Mouse (Mus musculus): ENCODE measurements at regions not wholly inside any gene's neighbourhood (a gene's known extent, or its start where the extent isn't known, plus 50 kb on each side); places are given as distances from the start of the nearest gene placed in this dataset.

DNA sequence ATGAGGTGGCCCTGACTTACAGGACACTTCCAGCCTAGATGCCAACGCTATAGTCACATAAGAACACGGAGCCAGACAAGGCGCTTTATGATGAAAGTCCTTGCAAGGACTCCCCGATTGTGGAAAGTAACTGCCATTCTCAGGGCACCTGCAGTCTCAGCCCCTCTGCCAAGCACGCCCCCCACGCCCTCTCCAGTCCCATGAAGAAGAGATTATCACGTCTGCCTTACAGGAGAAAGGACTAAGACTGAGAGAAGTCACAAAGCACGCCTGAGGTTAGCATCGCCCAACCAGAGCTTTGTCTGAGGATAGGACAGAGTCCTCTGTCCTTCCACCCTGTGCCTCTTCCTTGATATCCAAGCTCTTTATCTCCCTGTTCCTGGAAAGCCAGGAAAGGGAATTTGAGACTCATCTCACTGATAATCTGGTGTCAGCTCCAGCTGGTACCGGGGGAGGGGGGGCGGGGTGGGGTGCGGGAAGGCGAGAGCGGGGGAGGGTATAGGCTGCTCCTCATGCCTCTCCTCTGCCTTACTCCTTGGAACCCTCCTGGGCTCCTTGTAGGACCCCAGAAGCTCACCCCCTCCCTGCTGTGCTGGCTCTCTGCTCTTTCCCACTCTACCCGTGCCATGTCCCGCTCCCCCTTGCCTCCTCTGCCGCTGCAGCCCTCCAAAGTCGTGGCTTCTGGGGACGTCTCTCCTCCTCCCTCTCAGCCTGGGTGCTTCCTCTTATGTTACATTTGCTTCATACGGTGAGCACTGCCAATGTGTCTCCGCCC is 224.7 kb upstream of the Nfe2l3 start:
- peak; percentile 50 for DNase-seq (ENCODE audit: extremely low read depth, low read depth)

DNA sequence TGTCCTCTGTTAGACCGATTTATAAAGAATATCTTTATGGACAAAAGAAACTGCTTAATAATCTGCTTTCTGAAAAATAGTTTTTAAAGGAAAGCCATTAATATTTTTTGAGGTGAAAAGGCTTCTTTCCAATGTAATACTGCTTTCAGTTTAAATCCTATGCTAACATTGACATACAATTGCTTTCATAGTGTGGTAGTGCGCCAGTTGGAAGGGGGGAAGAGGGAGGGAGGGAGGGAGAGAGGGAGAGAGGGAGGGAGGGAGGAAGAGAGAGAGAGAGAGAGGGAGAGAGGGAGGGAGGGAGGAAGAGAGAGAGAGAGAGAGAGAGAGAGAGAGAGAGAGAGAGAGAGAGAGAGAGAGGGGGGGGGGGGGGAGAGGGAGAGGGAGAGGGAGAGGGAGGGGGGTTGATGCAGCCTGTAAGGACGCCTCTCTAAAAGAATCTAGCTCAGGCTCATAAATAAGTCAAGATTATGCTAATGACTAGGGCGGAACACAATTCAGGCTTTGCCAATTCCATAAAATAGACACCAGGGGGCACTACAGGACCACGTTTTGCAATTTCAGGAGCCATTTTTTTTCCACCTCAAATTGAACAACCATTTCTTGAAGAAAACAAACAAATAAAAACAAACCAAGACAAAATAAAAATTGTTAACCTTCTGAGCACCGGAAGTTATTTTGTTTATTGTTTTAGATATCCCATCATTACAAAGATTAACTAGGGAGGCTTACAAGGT is 223.6 kb upstream of the Nfe2l3 start:
- DNase-seq (ENCODE audit: extremely low read depth, low read depth) = peak; percentile 80

DNA sequence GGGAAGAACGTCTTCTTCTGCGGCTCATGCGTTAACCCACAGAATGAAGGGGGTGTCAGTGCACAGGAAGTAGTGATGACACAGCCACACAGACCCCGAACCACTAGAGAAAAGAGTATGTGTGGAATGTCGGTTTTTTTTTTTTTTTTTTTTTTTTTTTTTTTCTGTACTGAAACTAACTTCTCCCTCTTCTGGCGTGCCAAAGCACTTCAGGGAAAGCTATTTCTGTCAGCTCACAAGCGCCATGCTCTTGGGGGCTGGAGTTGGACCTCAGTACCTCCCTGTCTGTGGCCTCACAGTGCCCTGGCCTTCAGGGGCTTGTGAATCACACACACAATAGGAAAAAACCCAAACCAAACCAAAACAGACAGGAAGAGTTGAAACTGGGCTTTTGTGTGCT is 221.1 kb upstream of the Nfe2l3 start:
- DNase-seq (ENCODE audit: extremely low read depth, low read depth) = no peak

DNA sequence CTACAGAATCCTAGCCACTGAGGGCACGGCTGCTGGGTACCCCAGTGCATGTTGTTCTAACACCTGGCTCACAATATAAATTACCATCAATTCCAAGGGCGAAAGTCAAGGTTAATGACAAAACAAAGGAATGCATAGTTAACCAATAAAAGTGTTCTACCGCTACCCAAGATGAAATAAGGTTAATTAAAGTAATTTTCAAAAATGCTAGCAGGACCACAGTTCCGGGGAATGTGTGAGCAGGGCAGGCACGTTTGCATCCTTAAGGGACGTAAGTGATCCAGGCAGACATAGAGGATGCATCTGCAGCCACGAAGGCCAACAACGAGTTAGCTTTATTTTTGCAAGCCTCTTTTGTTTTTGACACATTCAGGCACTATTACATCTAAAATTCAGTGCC is 220.3 kb upstream of the Nfe2l3 start:
- DNase-seq (ENCODE audit: extremely low read depth, low read depth) = no peak

DNA sequence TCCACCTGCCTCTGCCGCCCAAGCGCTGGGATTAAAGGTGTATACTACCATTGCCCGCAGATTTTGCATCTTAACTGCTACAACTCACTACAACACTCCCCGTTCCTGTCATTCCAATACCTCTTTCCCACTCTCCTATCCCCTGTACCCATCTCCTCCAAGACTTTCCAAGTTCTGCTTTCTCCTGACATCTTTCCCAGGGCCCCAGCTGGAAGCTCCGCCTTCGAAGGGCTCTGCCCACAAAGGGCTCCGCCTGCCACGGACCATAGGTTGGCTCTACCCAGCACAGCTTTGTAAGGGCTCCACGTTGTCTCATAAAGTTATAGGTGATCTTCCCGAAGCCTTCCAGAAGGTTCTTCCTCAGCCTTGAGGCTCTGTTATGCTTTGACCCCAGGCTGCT is 217.1 kb upstream of the Nfe2l3 start:
- no peak for DNase-seq (ENCODE audit: extremely low read depth, low read depth)

DNA sequence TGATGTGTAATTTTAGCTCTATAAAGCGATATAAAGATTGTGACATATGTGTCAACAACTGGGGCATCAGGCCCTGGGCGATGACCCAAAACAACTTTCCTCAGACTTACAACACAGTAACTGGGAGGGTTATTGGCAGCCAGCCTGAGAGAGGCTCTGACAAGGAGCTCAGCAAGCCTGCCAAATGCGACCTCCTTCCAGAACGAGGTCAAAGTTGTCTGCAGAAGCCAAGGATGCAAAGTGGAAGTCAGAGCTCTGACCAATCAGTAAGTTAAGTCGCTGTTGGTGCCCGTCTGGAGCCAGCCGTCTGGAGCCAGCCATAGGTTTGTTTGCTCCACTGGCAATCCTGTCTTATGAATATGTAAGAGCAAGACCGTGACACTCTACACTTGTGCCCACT is 216.0 kb upstream of the Nfe2l3 start:
- DNase-seq (ENCODE audit: extremely low read depth, low read depth) = no peak

DNA sequence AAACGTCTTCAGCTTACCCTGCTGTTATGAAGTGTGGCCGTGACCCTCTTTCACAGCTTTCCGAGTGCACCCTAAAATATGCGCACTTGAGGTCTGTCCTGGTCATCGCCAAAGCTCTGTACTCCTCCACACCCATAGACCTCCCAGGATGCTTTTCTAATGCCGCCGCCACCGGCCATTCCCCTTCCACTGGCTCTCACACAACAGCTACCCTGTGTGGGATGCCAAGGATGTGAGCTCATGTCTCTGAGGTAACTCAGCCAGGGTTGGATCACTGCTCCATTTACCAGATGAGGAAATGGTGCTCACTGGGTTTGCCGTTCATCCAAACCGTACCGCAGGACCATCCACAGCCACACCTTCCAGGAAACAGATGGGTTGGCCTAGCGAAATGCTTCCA is 212.8 kb upstream of the Nfe2l3 start:
- DNase-seq (ENCODE audit: extremely low read depth, low read depth) = no peak

DNA sequence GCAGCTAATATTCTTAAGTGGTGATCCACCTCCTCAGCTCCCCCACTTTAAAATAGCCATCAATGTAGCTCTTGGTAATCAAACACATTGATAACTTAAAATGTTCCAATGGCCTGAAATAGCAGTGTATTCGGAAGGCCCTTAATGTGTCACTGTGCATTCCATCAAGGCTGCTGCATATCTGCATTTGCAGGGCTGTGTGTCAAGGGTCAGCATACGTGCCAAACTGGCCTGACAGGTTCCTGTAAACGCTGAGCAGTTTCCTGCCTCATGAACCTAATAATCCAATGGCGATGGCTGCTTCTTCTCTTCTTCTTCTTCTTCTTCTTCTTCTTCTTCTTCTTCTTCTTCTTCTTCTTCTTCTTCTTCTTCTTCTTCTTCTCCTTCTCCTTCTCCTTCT is 211.7 kb upstream of the Nfe2l3 start:
- DNase-seq (ENCODE audit: extremely low read depth, low read depth) = no peak

DNA sequence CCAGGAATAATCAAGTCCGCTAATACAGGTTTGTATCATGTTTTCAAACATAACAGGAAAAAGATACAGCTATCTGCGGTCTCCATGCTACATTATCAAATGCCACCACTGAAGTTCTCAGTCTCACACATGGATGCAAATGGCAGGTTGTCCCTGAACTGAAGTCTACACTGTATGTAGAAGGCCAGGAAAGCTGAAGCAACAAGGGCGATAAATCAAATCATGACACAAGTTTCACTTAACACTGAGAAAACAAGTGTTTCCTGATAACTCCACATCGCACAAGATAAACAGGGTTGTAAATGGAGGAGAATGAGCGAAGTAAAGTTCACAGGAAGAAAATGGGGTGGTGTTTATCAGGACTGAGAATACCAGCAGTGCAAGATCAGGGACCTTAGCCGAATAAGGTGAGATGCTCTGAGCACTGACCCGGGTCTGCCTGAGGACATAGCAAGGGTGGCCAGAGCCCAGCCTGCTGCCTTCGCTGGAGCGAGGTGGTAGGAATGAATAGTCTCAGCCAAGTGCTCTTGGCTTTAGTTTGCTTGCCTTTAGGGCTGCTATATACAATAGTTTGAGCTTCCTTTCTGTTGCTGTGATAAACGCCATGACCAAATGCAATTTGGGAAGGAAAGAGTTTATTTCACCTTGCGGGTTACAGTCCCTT is 196.3 kb upstream of the Nfe2l3 start:
- DNase-seq (ENCODE audit: extremely low read depth, low read depth) = no peak

DNA sequence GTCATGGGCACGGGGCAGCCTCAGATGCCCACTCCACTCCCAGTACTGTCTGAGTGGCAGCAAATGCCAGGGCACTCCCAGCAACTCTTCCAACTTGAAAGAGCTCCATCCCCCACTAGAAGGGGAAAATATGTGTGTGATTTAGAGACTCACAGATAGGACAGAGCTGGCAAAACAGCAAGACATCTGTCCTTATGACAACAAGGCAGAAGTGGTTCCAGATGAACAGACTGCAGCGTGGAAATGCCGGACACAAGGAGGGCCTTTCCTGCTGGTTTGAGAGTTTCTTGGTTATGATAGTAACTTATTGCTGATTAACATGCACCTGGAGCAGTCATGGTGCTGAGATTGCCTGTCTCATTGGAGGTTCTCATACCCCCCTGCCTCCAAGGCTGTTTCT is 192.4 kb upstream of the Nfe2l3 start:
- no peak for DNase-seq (ENCODE audit: extremely low read depth, low read depth)

DNA sequence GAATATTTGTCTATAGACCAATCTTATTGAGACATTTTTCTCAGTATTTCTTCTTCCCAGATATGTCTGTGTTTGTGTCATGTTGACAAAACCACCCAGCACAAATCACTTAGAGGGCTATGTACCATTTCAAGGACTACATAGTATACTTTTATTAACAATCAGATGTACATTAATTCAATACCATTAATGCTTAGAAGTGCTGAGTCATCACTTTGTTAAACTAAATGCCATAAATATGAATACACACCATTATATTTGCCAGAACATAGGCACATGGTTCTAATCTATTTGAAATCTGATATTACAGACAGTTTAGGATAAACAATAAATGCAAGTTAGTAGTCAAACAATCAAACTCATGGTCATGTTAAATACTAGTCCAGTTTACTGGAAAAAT is 182.2 kb upstream of the Nfe2l3 start:
- no peak for DNase-seq (ENCODE audit: extremely low read depth, low read depth)

DNA sequence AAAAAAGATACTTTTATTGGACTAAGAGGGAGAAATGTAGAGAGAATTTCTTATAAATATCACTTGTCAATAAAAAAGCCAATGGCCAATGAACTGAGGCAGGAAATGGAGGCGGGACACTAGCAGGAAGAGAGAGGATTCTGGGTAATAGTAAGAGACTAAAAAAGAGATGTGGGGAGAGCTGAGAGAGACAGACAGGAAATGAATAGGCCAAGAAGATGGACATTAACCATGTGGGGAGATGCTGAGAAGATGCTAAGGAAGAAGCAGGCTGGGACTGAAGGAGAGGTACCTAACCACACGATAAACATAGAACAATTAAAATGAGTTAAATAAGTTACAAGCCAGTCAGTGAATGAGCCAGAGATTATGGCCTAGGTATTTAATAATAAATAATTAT is 181.0 kb upstream of the Nfe2l3 start:
- DNase-seq (ENCODE audit: extremely low read depth, low read depth) = no peak

DNA sequence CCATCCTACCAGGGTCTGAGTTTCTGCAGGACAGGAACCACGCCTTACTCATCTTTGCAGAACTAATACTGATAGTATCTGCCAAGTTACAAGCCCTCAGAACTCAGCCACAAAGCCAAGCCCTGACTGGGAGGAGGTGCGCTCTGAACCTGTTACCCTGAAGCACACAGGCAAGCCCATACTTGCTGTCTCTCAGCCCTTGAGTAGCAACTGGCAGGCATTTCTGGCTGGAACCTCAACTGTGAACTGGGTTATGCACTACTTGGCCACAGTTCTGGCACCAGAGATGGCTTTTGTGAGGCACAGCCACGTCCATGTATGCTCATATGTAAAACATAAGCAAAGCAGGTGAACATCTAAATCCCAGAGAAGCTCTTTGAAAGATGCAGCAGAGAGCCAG is 179.7 kb upstream of the Nfe2l3 start:
- no peak for DNase-seq (ENCODE audit: extremely low read depth, low read depth)

DNA sequence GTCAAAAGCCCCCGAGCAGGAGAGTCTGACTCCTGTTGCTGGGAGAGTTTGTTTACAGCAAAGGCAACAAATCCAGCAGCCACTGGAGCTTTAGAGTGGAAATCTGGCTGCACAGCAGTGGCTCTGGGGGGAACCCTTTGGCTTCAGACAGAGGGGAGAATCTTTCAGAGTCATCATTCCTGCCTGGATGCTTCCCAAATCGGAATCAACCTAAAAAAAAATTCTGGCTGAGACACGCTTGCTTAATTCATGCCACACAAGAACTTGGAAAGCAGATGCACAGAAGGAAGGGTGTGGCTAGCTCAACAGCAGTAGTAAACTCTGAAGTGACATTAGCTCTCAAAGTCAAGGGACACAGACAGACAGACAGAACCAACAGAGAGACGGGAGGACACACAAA is 175.8 kb upstream of the Nfe2l3 start:
- no peak for DNase-seq (ENCODE audit: extremely low read depth, low read depth)

DNA sequence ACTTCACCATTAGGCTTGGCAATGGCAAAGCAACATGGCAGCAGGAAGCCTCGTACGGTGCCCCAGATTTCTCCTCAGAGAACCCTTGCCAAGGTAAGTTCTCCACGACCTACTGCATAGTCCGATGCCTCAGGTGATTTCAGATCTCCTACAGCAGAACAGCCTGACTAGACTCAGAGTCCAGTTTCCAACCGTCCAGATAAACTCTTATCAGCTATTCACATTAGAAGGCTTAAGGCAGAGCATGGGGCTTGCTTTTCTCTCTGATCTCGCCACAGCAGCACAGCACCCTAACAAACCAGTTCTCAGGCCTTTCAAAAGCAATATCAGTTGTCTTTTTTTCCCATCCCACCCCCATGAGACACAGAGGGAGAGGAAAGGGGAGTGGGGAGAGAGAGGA is 174.9 kb upstream of the Nfe2l3 start:
- DNase-seq (ENCODE audit: extremely low read depth, low read depth) = no peak

DNA sequence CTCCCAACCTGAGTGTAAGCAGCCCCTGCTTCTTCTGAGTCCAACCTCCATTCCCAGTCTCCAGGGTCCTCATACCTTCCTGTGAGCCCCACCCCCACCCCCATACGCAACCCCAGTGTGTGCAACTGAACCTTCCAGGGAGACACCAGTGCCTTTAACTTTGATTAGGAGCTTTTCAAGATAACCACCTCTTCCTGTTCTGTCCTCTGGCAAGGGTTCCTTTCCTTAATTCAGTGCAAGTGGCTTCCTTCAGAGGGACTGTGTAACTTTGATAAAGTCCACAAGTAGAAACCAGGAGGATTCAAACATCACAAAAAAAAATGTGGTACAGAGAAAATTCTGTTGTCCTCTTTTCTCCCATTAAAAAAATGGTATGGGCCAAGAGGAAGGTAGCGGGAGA is 174.2 kb upstream of the Nfe2l3 start:
- DNase-seq (ENCODE audit: extremely low read depth, low read depth) = peak; percentile 76

DNA sequence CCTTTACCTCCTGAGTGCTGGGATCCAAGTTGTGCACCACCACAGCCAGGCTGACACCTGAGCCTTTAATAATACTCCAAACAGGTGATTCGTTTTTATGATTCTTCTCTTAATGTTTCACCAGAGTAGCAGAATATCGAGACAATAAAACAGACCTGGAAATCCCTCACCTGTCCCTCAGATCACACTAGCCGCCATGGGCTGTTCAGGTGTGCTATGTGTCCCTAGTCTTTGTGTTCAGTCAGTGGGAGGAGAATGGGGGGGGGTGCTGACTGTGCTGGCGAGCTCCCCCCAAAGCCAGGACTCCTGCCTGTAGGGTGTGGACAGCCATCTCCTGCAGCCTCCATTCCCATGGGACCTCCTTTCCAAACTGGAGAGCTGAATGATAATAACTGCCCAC is 168.9 kb upstream of the Nfe2l3 start:
- DNase-seq (ENCODE audit: extremely low read depth, low read depth) = no peak

DNA sequence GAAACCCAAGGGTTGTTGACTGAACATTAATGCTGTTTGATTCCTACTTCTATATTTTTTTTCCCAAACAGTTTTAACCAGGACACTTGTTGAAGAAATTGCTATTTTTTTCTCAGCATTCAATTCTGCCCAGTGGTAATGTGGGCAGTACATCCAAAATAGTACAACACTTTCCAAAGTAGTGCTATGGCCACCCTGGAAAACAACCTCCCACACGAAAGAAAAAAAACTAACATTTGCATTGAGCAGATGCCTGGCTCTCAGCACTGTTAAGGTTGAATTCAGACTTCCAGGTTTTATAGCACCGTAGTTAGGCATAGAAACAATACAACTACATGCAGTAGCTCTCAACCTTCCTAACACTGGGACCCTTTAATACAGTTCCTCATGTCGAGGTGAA is 167.1 kb upstream of the Nfe2l3 start:
- DNase-seq (ENCODE audit: extremely low read depth, low read depth) = no peak

DNA sequence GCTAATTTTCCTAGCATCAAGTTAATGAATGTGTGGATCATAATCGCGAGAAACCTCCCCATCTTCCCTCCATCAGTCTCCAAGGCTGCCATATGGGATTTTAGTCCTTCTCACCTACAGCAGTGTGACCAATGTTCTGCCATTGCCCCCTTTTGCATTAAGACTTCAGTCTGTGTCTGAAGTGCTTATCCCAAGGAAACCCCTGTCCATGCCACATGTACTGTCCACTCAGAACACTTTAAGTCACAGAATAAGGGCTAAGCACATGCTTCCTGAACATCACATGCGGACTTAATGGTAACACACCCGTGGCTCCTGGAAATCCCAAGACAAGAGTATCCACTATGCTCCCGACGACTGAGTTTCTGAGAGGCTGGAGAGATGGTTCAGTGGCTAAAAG is 165.7 kb upstream of the Nfe2l3 start:
- no peak for DNase-seq (ENCODE audit: extremely low read depth, low read depth)

DNA sequence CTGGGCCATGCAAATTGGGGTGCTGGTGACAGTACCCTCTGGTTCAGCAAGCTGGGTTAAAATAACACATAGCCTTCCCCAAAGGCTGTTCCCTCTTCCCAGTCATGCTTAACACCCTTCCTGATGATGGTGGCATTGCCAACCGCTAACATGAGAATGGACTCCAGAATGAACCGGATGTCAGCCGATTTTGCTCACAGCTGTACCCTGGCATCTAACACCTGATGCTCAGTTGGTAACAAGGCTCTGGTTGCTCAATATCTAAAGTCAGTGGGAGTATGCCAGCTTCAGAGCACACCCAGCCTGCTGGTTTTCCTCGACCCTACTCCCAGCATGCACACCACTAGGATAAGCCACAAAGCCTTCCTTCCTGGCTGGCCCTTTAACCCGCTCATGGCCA is 164.6 kb upstream of the Nfe2l3 start:
- no peak for DNase-seq (ENCODE audit: extremely low read depth, low read depth)

DNA sequence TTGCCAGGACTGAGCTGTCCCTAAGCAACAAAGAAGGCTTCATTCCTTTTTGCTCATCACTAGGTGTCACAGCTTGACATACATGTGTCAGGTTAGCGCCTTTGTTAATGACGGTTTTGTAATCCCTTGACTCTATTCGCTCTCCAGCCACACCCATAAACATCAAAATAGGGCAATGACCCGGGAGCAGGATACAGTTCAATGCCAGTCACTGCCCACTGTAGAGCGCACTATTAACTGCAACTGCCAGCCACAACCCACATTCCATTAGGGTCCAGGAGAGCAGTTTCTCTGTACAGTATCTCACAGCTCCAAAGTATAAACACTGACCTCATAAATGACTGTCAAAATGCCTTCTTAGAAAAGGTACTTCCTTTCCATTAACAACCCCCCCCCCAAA is 163.5 kb upstream of the Nfe2l3 start:
- no peak for DNase-seq (ENCODE audit: extremely low read depth, low read depth)

DNA sequence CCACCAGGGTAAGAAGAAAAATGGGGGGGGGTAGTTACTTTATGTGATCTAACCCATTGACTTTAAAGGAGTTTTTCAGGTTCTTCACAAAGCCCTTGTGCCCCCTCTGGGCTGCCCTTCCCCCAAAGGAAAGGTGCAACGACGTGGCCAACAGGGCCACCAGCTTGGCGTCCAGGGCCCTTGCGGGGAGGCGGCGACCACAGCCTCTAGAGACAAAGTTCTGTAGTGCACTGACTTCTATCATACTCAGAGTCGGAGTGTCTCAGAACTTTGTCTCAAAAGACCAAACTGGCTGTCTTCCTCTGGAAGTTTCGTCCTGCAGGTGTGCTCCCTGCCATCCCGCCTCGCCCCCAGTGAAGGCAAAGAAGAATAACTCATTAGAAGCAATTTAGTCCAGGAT is 162.9 kb upstream of the Nfe2l3 start:
- DNase-seq (ENCODE audit: extremely low read depth, low read depth) = no peak

Measured in MEL-GATA-1-ER (cell line).